Mouse (Mus musculus): ENCODE measurements around the gene Tmem178b. TPM values are rescaled to one million over a fixed set of nuclear protein-coding genes. Genes with fewer than 3 reads are reported as not detected.

Gene Tmem178b
- polyA plus RNA-seq, 1 experiment from 2014 or later, result 0.05 TPM

- H3K9me3 ChIP-seq (replicated peaks), result no peaks in the 10 kb centered on the region
- peaks cover 61% of the 10 kb centered on the region for H3K27me3 ChIP-seq (replicated peaks)
- ATAC-seq (ENCODE audit: insufficient number of reproducible peaks, low FRiP score), result no peak
- H3K4me2 ChIP-seq, result no peak overlapping the region
- no peak overlapping the region for H3K27ac ChIP-seq (ENCODE audit: poor library complexity, severe bottlenecking)
- H3K4me3 ChIP-seq, result no peak overlapping the region
- no peak overlapping the region for H3K9ac ChIP-seq
- WGBS, result 69% methylated on average over 4 of the region's 4 CpGs
- peaks cover 25% of the 10 kb centered on the region; the same call in 1 of the 2 replicates for H3K4me1 ChIP-seq (replicated peaks)
- H3K36me3 ChIP-seq, result no peaks in the 10 kb centered on the region
Measured at GRCm38 (mm10) chr6:39875186-39875585, 2.1 kb downstream of the Tmem178b start.

- no peak overlapping the region for H3K4me2 ChIP-seq
- H3K9me3 ChIP-seq (replicated peaks), result no peaks in the 10 kb centered on the region
- no peak overlapping the region for H3K4me3 ChIP-seq
- peaks cover 49% of the 10 kb centered on the region for H3K27me3 ChIP-seq (replicated peaks)
- H3K4me1 ChIP-seq (replicated peaks), result peaks cover 14% of the 10 kb centered on the region; the same call in 1 of the 2 replicates
- H3K27ac ChIP-seq (ENCODE audit: poor library complexity, severe bottlenecking), result no peak overlapping the region
- 71% methylated on average over 3 of the region's 3 CpGs for WGBS
- no peaks in the 10 kb centered on the region for H3K36me3 ChIP-seq
- ATAC-seq (ENCODE audit: insufficient number of reproducible peaks, low FRiP score), result no peak
- H3K9ac ChIP-seq, result no peak overlapping the region
Measured at GRCm38 (mm10) chr6:39876444-39876843, 3.4 kb downstream of the Tmem178b start.

- no peak overlapping the region for H3K4me2 ChIP-seq
- 58% methylated on average over 3 of the region's 3 CpGs for WGBS
Measured at GRCm38 (mm10) chr6:39890811-39891210, 17.7 kb downstream of the Tmem178b start.

GRCm38 (mm10) chr6:39896500-39896899 is 23.4 kb downstream of the Tmem178b start:
- no peak overlapping the region for H3K4me3 ChIP-seq
- ATAC-seq (ENCODE audit: insufficient number of reproducible peaks, low FRiP score), result no peak
- H3K4me2 ChIP-seq, result no peak overlapping the region
- no peaks in the 10 kb centered on the region for H3K36me3 ChIP-seq
- H3K27ac ChIP-seq (ENCODE audit: poor library complexity, severe bottlenecking), result no peak overlapping the region
- no peaks in the 10 kb centered on the region for H3K9me3 ChIP-seq (replicated peaks)
- 74% methylated on average over 3 of the region's 3 CpGs for WGBS
- H3K4me1 ChIP-seq (replicated peaks), result no peaks in the 10 kb centered on the region
- H3K27me3 ChIP-seq (replicated peaks), result no peaks in the 10 kb centered on the region
- no peak overlapping the region for H3K9ac ChIP-seq

More at GRCm38 (mm10) chr6:39890811-39891210, 17.7 kb downstream of the Tmem178b start:
- Histone ChIP-seq H3K27ac (ENCODE audit: poor library complexity, severe bottlenecking) (no peak overlapping the region), H3K4me3 (no peak overlapping the region), H3K9me3 (replicated peaks) (0 out of 2 replicates have a peak, but pooled peaks cover 3% of the 10 kb centered on the region), H3K36me3 (no peaks in the 10 kb centered on the region), H3K9ac (no peak overlapping the region), H3K27me3 (replicated peaks) (no peaks in the 10 kb centered on the region), H3K4me1 (replicated peaks) (no peaks in the 10 kb centered on the region)
- no peak for ATAC-seq (ENCODE audit: insufficient number of reproducible peaks, low FRiP score)

GRCm38 (mm10) chr6:39899231-39899630 is 26.2 kb downstream of the Tmem178b start:
- no peak overlapping the region for H3K9ac ChIP-seq
- ATAC-seq (ENCODE audit: insufficient number of reproducible peaks, low FRiP score), result no peak
- no peaks in the 10 kb centered on the region for H3K9me3 ChIP-seq (replicated peaks)
- no peaks in the 10 kb centered on the region for H3K4me1 ChIP-seq (replicated peaks)
- no peak overlapping the region for H3K27ac ChIP-seq (ENCODE audit: poor library complexity, severe bottlenecking)
- no peak overlapping the region for H3K4me3 ChIP-seq
- no peak overlapping the region for H3K4me2 ChIP-seq
- WGBS, result 39% methylated on average over 4 of the region's 4 CpGs
- H3K27me3 ChIP-seq (replicated peaks), result no peaks in the 10 kb centered on the region
- no peaks in the 10 kb centered on the region for H3K36me3 ChIP-seq

GRCm38 (mm10) chr6:39903220-39903773 is 30.2 kb downstream of the Tmem178b start:
- Histone ChIP-seq H3K4me2 (no peak overlapping the region), H3K9me3 (replicated peaks) (no peaks in the 10 kb centered on the region), H3K9ac (no peak overlapping the region), H3K4me3 (no peak overlapping the region), H3K27me3 (replicated peaks) (no peaks in the 10 kb centered on the region), H3K36me3 (no peaks in the 10 kb centered on the region), H3K4me1 (replicated peaks) (no peaks in the 10 kb centered on the region), H3K27ac (ENCODE audit: poor library complexity, severe bottlenecking) (no peak overlapping the region)
- no peak for ATAC-seq (ENCODE audit: insufficient number of reproducible peaks, low FRiP score)
- WGBS, result 70% methylated on average over 6 of the region's 6 CpGs

- Histone ChIP-seq H3K27ac (ENCODE audit: poor library complexity, severe bottlenecking) (no peak overlapping the region), H3K4me2 (no peak overlapping the region), H3K4me3 (no peak overlapping the region), H3K36me3 (no peaks in the 10 kb centered on the region), H3K9me3 (replicated peaks) (no peaks in the 10 kb centered on the region), H3K27me3 (replicated peaks) (no peaks in the 10 kb centered on the region), H3K9ac (no peak overlapping the region), H3K4me1 (replicated peaks) (no peaks in the 10 kb centered on the region)
- 63% methylated on average over 11 of the region's 11 CpGs for WGBS
- ATAC-seq (ENCODE audit: insufficient number of reproducible peaks, low FRiP score), result no peak
Measured at GRCm38 (mm10) chr6:39903845-39904244, 30.8 kb downstream of the Tmem178b start.

GRCm38 (mm10) chr6:39914956-39915355 is 41.9 kb downstream of the Tmem178b start:
- Histone ChIP-seq H3K9ac (no peak overlapping the region), H3K27ac (ENCODE audit: poor library complexity, severe bottlenecking) (no peak overlapping the region), H3K4me1 (replicated peaks) (no peaks in the 10 kb centered on the region), H3K9me3 (replicated peaks) (no peaks in the 10 kb centered on the region), H3K27me3 (replicated peaks) (no peaks in the 10 kb centered on the region), H3K4me3 (no peak overlapping the region), H3K36me3 (no peaks in the 10 kb centered on the region), H3K4me2 (no peak overlapping the region)
- WGBS, result 24% methylated on average over 8 of the region's 8 CpGs
- ATAC-seq (ENCODE audit: insufficient number of reproducible peaks, low FRiP score), result no peak

- WGBS, result 75% methylated on average over 2 of the region's 2 CpGs
- no peaks in the 10 kb centered on the region for H3K4me1 ChIP-seq (replicated peaks)
- H3K9me3 ChIP-seq (replicated peaks), result no peaks in the 10 kb centered on the region
- H3K9ac ChIP-seq, result no peak overlapping the region
- H3K27ac ChIP-seq (ENCODE audit: poor library complexity, severe bottlenecking), result no peak overlapping the region
- no peaks in the 10 kb centered on the region for H3K36me3 ChIP-seq
- no peak for ATAC-seq (ENCODE audit: insufficient number of reproducible peaks, low FRiP score)
- no peak overlapping the region for H3K4me2 ChIP-seq
- H3K27me3 ChIP-seq (replicated peaks), result no peaks in the 10 kb centered on the region
- H3K4me3 ChIP-seq, result no peak overlapping the region
Measured at GRCm38 (mm10) chr6:39915636-39916281, 42.7 kb downstream of the Tmem178b start.

GRCm38 (mm10) chr6:39916514-39916913 is 43.4 kb downstream of the Tmem178b start:
- H3K27ac ChIP-seq (ENCODE audit: poor library complexity, severe bottlenecking), result no peak overlapping the region
- 83% methylated on average over 4 of the region's 4 CpGs for WGBS
- no peaks in the 10 kb centered on the region for H3K27me3 ChIP-seq (replicated peaks)
- H3K9ac ChIP-seq, result no peak overlapping the region
- no peaks in the 10 kb centered on the region for H3K9me3 ChIP-seq (replicated peaks)
- no peaks in the 10 kb centered on the region for H3K4me1 ChIP-seq (replicated peaks)
- no peak for ATAC-seq (ENCODE audit: insufficient number of reproducible peaks, low FRiP score)
- no peak overlapping the region for H3K4me2 ChIP-seq
- no peaks in the 10 kb centered on the region for H3K36me3 ChIP-seq
- H3K4me3 ChIP-seq, result no peak overlapping the region

- Histone ChIP-seq H3K27me3 (replicated peaks) (no peaks in the 10 kb centered on the region), H3K36me3 (no peaks in the 10 kb centered on the region), H3K4me2 (no peak overlapping the region), H3K27ac (ENCODE audit: poor library complexity, severe bottlenecking) (no peak overlapping the region), H3K4me1 (replicated peaks) (no peaks in the 10 kb centered on the region), H3K9me3 (replicated peaks) (no peaks in the 10 kb centered on the region), H3K4me3 (no peak overlapping the region), H3K9ac (no peak overlapping the region)
- 52% methylated on average over 8 of the region's 8 CpGs for WGBS
- ATAC-seq (ENCODE audit: insufficient number of reproducible peaks, low FRiP score), result no peak
Measured at GRCm38 (mm10) chr6:39917242-39917641, 44.2 kb downstream of the Tmem178b start.

- WGBS, result 87% methylated on average over 6 of the region's 6 CpGs
Measured at GRCm38 (mm10) chr6:39917729-39918128, 44.7 kb downstream of the Tmem178b start.

More at GRCm38 (mm10) chr6:39917729-39918128, 44.7 kb downstream of the Tmem178b start:
- Histone ChIP-seq H3K27me3 (replicated peaks) (no peaks in the 10 kb centered on the region), H3K9me3 (replicated peaks) (no peaks in the 10 kb centered on the region), H3K4me3 (no peak overlapping the region), H3K36me3 (no peaks in the 10 kb centered on the region), H3K4me2 (no peak overlapping the region), H3K9ac (no peak overlapping the region), H3K27ac (ENCODE audit: poor library complexity, severe bottlenecking) (no peak overlapping the region), H3K4me1 (replicated peaks) (no peaks in the 10 kb centered on the region)
- ATAC-seq (ENCODE audit: insufficient number of reproducible peaks, low FRiP score), result no peak
